Mouse (Mus musculus) CD4-positive, CD25-positive, alpha-beta regulatory T cell, adult 9 weeks (primary cell): ENCODE results near the gene Cmc2. TPM values are rescaled to one million over a fixed set of nuclear protein-coding genes. Genes with fewer than 3 reads are reported as not detected.

Experiments used
- polyA plus RNA-seq: library from polyadenylated mRNA; unstranded; fragments of 100-300 nt; shearing (Covaris generic); gene quantifications from one replicate; pipeline ENCODE4 v1.2.1, GENCODE M21; 2017

The Cmc2 gene
- polyA plus RNA-seq = 36.8 TPM

GRCm38 (mm10) chr8:116921337-116922059 lies at the start of gene Cmc2, which contains the start of gene Cenpn:
Gene Cmc2 (minus strand): TSS chr8:116921455.
Gene Cenpn (plus strand): TSS chr8:116921730.

GRCm38 (mm10) chr8:116943161-116943554 lies 21.9 kb upstream of the Cmc2 start, which contains the start of gene Atmin:
Gene Atmin (plus strand): TSS chr8:116943393.

Other genes with a start within 250 kb of the Cmc2 start
- gene Cdyl2, start 188.5 kb downstream of the Cmc2 start, polyA plus RNA-seq = 14.2 TPM
- gene Cenpn, start 275 bp upstream of the Cmc2 start, polyA plus RNA-seq = 3.1 TPM
- gene Atmin, start 21.9 kb upstream of the Cmc2 start, polyA plus RNA-seq = 5.6 TPM
- not detected for gene 1700030J22Rik, start 57.5 kb upstream of the Cmc2 start, polyA plus RNA-seq
- gene Gcsh, start 72.1 kb upstream of the Cmc2 start, polyA plus RNA-seq = 30.3 TPM
- 0.09 TPM for gene Pkd1l2, start 161.0 kb upstream of the Cmc2 start, polyA plus RNA-seq
- not detected for gene Bco1, start 174.4 kb upstream of the Cmc2 start, polyA plus RNA-seq
- gene Gan, start 236.7 kb upstream of the Cmc2 start, polyA plus RNA-seq = 1.0 TPM